Mouse (Mus musculus): Measurements from ENCODE around the gene Pigq.

Pigq gene

DNA sequence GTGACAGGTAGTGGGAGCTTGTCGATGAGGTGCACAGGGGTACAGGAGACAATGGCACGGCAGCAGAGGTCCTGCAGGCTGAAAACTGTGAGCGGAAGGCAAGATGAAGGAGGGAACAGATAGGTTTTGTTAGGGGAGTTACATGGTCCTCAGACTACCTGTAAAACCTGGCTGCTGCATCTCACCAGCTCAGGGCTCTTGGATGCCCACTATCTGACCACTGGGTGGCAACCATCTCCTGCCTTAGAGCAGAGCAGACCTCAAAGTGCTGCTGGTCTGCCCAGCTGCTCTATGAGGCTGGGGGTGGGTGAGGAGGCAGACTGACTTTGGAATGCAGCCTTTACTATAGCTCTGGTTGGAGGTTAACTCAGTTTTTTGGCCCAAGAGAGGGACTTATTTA is 60.9 kb downstream of the Pigq start:
- no peak for DNase-seq (ENCODE audit: extremely low spot score, low spot score)

DNA sequence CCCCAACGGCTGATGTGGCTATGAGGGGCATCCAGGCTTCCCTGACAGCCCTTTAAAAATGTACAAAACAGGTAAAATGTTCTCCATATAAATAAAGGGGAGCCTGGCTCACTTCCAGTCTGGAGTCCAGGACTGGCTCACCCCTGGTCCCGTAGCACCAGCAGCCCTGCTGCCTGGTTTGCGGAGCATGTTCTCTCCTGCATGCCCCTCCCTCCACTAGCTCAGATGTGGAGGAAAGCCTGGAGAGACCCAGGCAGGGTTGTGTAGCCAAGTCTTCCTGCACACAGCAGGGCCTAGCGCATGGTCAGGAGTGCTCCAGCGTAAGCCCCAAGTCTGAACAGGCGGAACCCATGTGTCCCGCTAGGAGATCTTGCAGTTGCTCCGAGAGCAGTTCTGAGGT is 61.5 kb downstream of the Pigq start:
- no peak for DNase-seq (ENCODE audit: extremely low spot score, low spot score)

DNA sequence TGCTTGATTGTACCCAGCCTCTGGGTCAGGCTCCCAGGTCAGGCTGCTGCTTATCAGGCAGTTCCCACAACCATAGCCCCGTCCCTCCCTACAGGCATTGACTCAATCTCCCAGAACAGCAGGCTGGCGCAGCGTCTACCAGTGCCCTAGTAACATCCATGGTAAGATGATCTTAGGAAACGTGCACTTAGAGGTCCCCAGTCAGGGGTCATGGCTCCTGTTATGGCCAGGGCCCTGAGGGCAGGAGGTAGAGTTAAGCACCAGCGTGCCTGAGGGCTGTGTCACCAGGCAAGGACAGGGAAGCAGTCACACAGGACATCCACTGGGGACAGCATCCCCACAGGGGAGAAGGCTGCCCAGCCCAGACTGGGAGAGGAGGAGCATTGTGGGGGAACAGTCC is 62.4 kb downstream of the Pigq start:
- DNase-seq (ENCODE audit: extremely low spot score, low spot score) = peak; percentile 43

DNA sequence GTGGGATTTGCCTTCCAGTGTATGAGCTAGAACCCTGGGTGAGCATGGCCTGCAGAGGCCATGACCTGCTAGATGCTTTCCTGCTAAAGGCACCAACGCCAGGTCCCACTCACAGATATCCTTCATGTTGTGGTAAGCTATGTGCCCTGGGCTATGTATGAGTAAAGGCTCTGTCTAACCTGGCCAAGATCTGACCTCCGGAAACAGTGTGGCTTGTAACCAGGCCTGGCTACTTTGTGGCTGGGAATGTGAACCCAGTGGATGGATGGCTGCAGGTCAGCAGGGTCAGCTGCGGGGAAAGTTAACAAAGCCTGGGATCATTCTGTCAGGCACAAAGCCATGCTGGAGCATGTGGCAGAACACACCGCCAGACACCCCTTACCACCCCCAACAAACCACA is 63.0 kb downstream of the Pigq start:
- DNase-seq (ENCODE audit: extremely low spot score, low spot score) = peak; percentile 68

DNA sequence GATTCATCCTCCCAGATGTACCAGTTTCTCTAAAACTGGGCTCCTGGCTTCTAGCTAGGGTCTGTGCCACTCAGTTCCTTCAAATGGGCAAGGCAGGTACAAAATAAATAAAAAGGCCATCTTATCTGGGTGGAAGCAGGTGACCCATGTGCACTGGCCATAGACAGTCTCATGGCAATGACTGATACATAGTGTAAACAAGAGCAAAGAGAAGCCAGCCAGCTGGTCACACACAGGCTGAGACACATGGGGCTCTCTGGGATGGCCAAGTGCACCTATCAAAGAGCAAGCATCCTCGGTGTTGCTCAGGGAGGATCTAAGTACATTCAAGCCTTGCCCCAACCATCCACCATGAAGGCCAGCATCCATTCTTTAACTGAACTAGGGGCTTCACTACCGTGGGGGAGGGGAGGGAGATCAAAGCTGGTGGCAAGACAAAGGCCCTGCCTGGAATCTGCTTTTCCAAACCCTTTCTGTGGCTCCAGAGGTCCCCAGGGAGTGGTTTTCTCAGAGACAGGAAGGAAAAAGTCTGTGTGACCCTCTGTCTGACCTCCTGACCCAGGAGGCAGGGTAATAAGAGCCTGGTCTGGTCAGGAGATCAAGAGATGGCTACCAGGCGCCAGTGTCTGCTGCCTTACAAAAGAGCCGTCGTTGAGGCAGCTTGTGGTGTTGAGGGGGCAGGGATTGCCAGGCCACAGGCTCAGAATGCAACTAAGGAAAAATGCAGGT is 63.7 kb downstream of the Pigq start:
- peak; percentile 76 for DNase-seq (ENCODE audit: extremely low spot score, low spot score)

DNA sequence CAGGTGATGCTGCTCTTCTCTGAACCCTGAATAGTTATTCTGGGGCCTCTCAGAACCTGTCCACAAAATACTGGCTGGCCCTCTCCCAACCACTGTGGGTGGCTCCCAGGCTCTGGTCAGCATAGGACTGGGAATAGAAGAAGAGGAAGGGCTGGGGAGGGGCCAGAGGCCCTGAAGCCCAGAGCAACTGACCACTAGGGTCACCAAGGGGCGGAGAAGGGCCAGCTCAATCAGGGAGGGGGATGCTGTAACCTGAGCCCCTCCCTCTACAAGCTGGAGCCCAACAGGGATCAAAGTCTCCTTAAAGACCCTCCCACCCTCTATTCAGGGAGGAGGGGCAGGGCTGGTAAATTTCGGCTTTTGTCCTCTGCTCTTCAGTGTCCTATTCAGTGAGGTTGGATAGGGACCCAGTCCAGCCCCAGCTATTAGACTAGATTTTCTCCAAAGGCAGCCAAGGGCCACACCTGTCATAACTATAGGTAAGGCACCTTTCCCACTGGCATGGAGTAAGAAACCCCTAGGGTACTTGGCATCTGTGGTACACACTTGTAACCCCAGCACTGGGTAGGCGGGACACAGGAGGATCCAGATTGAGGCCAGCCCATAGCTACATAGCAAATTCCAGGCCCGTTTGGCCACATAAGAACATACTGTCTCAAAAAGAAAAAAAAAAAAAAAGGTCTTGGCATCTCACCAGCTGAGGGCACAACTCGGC is 64.4 kb downstream of the Pigq start, which contains the start of gene Wfikkn1:
Gene Wfikkn1 (minus strand): TSS at position 663 of the 715 bp plus-strand sequence.
- peak; percentile 52 for DNase-seq (ENCODE audit: extremely low spot score, low spot score)

DNA sequence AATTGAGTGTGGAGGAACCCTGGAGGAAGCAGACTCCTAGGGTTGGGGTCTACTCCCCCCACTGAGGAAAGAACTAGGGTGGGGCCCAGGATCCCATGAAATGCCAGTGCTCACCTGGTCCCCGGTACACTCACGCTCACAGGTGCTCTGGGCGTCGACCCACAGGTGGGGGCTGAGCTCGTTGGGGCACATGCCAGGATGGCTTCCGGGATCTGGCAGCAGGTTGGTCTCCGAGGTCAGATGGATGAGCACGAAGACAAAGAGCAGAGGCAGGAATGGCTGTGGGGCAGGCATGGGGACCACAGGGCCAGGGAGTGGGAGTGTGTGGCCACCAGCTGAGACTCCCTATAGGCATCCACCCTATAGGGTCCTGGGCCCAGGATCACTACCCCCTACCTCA is 65.0 kb downstream of the Pigq start:
- DNase-seq (ENCODE audit: extremely low spot score, low spot score) = no peak

DNA sequence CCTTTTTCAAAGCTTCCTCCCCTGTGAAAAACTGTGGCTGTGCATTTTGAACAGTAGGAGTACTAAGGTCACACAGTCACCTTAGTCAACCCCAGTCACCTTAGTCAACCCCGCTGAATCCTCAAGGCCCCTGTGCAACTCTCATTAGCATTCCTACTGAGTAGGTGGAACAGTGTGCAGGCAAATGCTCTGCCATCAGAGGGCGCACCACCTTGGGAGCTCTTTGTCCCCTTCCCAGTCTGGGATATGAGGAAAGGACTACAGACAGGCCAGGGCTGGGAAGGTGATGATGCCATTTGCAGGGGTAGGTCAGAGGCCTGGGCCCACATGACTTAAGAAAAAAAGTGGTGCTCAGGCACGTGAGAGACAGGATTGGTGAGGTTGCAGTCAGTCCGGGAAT is 65.5 kb downstream of the Pigq start:
- DNase-seq (ENCODE audit: extremely low spot score, low spot score) = no peak

DNA sequence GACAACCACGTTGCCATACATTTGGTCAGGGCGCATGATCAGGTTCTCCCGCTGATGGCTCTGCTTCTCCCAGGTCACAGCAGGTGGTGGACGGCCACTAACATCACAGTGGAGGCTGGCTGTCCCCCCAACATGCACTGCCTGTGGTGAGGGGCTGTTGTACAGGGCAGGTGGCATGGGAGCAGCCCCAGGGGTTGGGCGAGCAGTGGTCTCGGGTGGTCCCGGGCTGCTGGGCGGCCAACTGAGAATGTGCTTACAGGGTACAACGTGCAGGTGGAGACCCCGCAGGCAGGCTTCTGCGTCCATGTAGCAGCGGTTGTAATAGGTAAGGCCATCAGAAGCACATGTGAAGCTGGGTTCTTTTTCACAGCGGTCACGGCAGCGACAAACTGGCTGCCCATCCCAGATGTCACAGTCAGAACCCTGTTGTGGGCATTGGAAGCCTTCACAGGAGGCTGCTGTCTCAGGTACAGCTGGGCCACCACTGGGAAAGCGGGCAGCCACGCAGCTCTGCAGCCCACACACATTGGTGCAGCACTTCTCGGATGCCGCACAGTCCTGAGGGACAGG is 66.0 kb downstream of the Pigq start:
- no peak for DNase-seq (ENCODE audit: extremely low spot score, low spot score)

DNA sequence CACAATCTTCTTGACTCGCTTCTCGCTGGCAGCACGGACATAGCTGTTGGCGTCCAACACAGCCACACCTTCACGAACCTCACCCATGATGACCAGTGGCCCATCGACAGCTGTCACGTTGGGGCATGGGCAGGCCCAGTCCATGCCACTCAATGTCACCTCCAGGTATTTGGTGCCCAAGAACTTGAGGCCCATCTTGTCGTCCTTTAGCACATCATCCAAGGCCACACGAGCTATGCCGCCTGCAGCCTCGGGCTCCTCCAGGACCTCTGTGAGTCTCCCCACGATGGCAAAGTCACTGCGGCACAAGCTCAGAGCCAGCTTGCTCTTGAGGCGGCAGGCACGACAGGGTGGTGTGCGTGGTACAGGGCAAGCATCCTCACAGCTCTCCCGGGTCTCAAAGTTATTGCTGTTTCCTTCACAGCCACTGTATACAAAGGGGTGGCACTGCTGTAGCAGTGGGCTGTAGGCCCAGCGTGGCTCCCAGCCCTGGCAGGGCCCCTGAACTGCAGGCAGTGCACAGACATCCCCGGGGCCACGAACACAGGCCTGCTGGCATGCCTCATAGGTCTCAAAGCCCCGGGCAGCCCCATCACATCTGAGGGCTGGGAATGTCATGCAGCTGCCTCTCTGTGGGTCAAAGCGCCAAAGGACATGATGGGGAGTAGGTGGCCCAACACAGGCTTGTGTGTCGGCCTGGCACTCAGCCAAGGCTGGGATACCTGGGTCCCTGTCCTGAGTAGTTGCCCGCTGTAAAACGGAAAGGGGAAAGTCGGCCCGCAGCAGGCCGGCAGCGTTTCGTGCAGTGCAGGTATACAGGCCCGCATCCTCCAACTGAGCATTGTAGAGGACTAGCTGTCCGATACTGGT is 66.8 kb downstream of the Pigq start:
- no peak for DNase-seq (ENCODE audit: extremely low spot score, low spot score)

DNA sequence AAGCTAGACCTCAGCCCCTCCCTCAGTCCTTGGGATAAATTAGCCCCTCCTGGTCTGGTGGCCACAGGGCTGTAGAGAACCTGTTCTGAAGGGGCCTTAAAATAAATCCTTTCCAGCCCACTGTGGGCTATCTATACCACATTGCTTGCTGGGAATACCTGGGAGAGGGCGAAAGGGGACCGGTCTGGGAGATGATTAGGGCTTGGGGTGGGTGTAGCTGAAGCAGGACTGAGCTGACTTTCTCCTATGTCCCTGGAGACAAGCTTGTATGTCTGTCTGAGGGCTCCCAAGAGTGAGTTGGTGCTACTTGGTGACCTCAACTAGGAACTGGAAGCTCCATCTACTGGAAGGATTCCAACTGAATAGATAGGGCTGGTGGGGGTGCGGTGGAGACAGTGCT is 67.7 kb downstream of the Pigq start:
- no peak for DNase-seq (ENCODE audit: extremely low spot score, low spot score)

Data from neural tube, embryonic 10.5 days (tissue).